Mouse (Mus musculus) embryonic facial prominence, embryonic 10.5 days (tissue): ENCODE measurements around the gene Tacstd2. TPM values are rescaled to one million over a fixed set of nuclear protein-coding genes. Genes with fewer than 3 reads are reported as not detected.

Experiments used
- DNase-seq: peaks from one replicate; pipeline ENCODE4 v3.0.0-alpha.2; 2017; ENCODE audit warnings: low spot score
- H3K27ac ChIP-seq: fragments of 300-500 bp; sonication (generic); replicated peaks from 2 replicates; pipeline ENCODE4 v1.5.1; 2016; ENCODE audit warnings: mild to moderate bottlenecking
- H3K27me3 ChIP-seq: fragments of 300-500 bp; sonication (generic); replicated peaks from 2 replicates; pipeline ENCODE4 v1.6.1; 2016; ENCODE audit warnings: low read depth, mild to moderate bottlenecking; ENCODE audit not compliant: poor library complexity, severe bottlenecking
- H3K36me3 ChIP-seq: fragments of 300-500 bp; sonication (generic); replicated peaks from 2 replicates; pipeline ENCODE4 v1.6.1; 2016; ENCODE audit warnings: mild to moderate bottlenecking, moderate library complexity
- H3K4me1 ChIP-seq: fragments of 300-500 bp; sonication (generic); 2 replicates; pipeline ENCODE4 v1.6.1; 2016
- H3K4me3 ChIP-seq: fragments of 300-500 bp; sonication (generic); 2 replicates; pipeline ENCODE4 v1.5.1; 2016; ENCODE audit warnings: mild to moderate bottlenecking, moderate library complexity
- H3K9me3 ChIP-seq: fragments of 300-500 bp; sonication (generic); 2 replicates; pipeline ENCODE4 v1.6.1; 2016; ENCODE audit warnings: mild to moderate bottlenecking
- WGBS: fragments of 180-500 bp; shearing (Covaris S2); methylation state at CpG from one replicate; pipeline ENCODE4 v1.1.7; 2016; 5-methylcytosine and 5-hydroxymethylcytosine counted together
- polyA plus RNA-seq: library from polyadenylated mRNA; unstranded; fragments of >200 nt; fragmentation: Nextera tagmentation; extraction: Ambion mirVana; gene quantifications from 2 replicates; pipeline ENCODE4 v1.2.1, GENCODE M21; 2016

Tacstd2 gene
- polyA plus RNA-seq, 1 experiment from 2014 or later = 9.8 TPM

- no peak for DNase-seq
- Histone ChIP-seq H3K27ac (no peak within 1 kb of the TSS), H3K36me3 (no peaks in the 10 kb centered on the region), H3K4me3 (no peak within 1 kb of the TSS), H3K9me3 (no peaks in the 10 kb centered on the region), H3K27me3 (no peaks in the 10 kb centered on the region), H3K4me1 (no peaks in the 10 kb centered on the region)
- WGBS = 77% methylated on average over 2 of the region's 2 CpGs
Measured at GRCm38 (mm10) chr6:67491755-67492154, 43.8 kb downstream of the Tacstd2 start, which contains the start of gene Il23r. Gene Il23r, minus strand, starts transcription at chr6:67491855.

Other genes with a start within 250 kb of the Tacstd2 start
- gene Il12rb2, start 159.6 kb downstream of the Tacstd2 start, polyA plus RNA-seq = 0.08 and 0.12 TPM in 2 replicates
- gene Il23r, start 43.9 kb downstream of the Tacstd2 start, polyA plus RNA-seq = not detected in 2 replicates